Mouse (Mus musculus): ENCODE results near the gene 4930539E08Rik.

The 4930539E08Rik gene

GRCm38 (mm10) chr17:28929369-28929768 lies 14.2 kb upstream of the 4930539E08Rik start:
- no peak for DNase-seq

- DNase-seq: no peak
Observed at GRCm38 (mm10) chr17:28928004-28928403, 12.9 kb upstream of the 4930539E08Rik start.

DNA sequence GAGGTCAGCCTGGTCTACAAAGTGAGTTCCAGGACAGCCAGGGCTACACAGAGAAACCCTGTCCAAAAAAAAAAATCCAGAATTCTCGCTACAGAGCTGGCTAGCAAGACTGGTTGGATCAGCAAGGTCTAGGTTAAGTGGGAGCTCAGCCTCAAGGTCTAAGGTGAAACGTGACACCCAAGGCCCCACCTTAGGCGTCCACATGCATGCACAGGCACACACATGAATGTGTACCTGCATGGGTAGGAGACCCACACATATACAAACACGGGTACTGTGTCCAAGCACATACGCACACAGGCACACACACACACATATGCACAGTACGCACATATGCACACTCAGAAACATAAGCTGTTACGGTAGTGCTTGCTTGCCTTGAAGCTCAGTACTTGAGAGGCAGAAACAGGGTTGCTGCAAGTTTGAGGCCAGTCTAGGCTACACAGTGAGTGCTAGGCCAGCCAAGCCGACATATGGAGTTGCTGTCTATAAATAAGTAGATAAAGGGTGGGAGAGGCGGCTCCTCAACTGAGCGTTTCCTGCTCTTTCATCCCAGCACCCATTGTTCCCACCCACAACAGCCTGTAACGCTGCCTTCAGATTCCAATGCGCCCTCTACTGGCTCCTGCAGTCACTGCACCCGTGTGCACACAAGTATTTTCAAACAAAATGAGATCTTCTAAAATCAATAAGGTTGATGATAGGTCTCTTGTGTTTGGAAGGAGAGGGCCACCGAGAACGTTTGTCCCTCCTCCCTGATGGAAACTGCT lies 11.9 kb upstream of the 4930539E08Rik start:
- DNase-seq: peak; percentile 37 to 64

DNA sequence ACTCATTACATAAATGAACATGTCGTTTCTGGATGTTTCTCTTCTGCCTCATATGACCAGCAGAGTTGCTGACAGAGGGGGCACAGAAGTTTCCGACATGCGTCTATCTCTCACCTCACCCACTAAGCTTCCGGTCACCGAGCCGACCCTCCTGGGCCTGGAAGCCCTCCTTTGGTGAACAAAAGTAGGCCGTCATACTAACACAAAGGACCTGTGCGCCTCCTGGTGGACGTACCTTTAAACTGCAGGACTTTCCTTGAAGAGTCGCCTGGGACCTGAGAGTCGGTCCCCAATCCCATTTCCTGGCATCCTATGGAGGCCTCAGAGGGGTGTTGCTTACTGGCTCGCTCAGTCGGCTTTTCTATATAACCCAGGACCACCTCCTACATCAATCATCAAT lies 11.3 kb upstream of the 4930539E08Rik start:
- DNase-seq: peak; percentile 85 to 91

DNA sequence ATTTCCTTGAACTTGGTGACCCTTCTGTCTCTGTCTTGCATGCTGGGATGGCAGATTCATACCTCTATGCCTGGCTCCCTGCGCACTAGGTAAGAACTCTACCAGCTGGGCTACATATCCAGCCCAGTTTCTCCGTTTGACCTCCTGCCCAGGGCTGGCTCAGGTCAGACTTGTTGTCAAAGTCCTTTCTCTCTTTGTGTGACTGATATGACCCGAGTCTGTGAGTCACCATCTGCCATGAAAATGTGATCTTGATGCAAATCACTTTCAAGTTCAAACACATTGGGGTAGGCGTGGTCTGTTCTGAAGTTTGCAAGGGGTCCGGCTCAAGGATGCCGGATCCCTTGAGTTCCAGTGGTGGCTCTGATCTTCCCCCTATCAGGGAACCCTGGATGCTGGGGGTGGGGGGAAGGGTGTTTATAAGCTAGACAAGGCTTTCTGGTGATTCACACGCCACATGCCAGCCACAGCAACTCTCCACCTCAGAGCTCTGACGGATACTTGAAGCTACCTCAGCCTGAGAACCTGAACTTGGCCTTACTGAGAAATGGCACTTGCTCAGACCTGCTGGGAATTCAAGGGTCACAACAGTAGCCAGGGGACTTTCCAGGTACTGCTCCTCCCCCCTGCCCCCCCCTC lies 10.0 kb upstream of the 4930539E08Rik start:
- DNase-seq: no peak

- DNase-seq: no peak
Observed at GRCm38 (mm10) chr17:28922096-28922495, 7.0 kb upstream of the 4930539E08Rik start.

GRCm38 (mm10) chr17:28921086-28921485 lies 6.0 kb upstream of the 4930539E08Rik start:
- DNase-seq: no peak

DNA sequence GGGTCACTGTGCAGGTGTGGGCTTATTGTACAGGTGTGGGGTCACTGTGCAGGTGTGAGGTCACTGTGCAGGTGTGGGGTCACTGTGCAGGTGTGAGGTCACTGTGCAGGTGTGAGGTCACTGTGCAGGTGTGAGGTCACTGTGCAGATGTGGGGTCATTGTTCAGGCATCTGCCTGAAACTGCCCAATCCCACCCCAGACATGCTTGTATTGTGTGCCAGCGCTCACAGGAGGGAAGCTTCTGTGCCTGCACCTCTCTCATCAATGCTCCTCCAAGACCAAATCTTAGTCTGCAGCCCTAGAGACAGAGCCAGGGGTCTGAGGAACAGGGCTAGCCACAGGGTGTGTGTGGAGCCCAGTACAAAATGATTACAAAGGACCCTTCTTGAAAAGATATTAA lies 1.4 kb upstream of the 4930539E08Rik start:
- DNase-seq: no peak

DNA sequence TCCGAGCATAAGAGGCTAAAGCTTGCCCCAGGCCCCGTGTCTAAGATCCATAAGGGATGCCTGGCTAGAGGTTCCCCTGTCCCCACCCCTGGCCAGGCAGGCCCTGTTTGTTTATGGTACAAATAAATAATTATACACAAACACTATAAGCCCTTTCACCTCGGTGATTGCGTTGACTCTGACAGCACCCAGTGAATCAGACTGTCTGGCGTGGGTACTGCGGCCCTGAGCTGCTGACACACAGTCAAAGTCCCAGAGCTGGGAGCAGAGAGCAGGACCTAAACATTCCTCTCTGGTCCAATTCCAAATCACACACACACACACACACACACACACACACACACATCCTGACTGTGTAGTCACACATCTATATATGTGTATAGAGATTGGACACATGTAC lies 1.2 kb downstream of the 4930539E08Rik start:
- DNase-seq: no peak

DNA sequence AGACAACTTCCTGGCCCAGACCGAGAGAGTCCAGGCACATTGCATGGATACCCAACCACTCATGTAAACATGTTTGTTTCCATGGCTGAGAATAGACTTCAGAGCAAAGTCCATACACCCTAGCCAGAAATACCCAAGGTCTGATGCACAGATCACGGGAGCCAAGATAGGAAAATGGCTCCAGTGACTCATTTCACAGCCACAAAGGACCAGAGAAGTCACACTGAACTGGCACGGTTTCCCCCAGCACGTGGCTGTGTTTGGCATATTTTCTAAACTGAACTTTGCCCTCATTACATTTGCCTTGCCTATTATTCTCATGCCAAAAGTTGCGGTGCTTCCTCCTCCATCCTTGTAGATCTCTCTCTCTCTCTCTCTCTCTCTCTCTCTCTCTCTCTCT lies 1.9 kb downstream of the 4930539E08Rik start:
- no peak for DNase-seq

DNA sequence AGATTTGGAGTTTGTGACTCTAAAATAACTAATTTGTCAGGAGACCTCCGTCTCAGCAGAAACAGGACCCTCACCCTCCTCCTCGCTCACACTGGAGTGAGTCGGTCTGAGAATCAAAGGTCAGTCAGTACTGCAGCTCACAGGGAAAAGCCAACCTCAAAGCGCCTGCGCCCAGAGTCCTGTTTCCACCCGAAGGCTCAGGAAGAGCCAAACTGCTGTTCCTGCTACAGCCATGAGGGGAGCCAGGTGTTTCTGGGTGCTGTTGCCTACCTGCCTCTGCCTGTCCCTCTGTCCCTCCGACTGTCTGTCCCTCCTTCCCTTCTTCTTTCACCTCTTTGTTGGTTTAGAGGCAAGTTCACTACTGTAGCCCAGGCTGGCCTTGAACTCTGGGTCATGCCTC lies 5.0 kb downstream of the 4930539E08Rik start:
- DNase-seq: no peak

DNA sequence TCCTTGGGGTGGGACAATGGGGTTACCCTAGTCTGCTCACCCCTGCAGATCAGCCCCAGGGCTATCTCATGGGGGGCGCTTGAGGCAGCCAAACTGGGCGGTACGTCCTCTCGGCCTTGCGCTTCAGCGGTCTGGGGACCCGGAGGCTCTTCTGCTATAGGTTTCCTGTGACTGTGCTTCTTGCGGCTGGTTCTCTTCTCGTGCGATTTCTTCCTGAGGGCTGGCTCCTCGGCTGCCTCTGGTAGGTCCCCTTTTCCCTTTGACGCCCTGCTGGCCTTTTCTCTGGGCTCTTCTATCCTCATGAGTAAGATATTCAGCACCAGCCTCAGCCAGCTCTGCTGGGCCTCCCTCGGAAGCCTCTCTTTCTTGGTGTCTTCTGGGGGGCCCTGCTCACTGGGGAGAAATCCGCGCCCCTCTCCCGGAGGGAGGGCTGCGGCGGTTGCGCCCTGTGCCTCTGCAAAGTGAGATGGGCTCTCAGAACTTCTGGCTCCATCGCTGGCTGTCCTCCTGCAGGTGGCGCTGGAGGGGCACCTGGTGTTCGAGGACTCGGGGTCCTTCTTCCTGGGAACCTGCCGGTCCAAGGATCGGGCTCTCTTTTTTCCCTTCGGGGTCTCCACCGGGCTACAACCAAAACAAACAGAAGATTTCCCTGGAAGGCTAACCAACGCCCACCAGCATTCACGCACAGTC lies 5.7 kb downstream of the 4930539E08Rik start:
- DNase-seq: peak; percentile 37 to 63

DNA sequence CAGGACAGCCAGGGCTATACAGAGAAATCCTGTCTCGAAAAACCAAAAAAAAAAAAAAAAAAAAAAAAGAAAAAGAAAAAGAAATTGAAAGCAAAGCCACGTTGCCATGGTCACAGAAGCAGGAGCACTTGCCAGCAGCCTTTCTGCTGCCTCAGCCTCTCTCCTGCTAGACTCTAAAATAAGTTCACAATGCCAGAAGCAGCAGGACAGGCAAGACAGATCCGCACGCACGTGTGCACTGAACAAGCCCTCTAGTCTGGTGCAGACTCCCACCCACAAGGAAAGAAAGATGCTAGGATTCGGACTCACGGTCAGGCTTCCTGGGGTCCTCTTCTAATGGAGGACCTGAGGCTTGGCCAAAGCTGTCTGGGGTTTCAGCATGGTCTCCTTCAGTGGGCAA lies 7.2 kb downstream of the 4930539E08Rik start:
- DNase-seq: no peak

- DNase-seq: no peak
Observed at GRCm38 (mm10) chr17:28905377-28905916, 9.7 kb downstream of the 4930539E08Rik start.

- peak; percentile 78 to 84 for DNase-seq
Observed at GRCm38 (mm10) chr17:28904546-28905376, 10.4 kb downstream of the 4930539E08Rik start.

DNA sequence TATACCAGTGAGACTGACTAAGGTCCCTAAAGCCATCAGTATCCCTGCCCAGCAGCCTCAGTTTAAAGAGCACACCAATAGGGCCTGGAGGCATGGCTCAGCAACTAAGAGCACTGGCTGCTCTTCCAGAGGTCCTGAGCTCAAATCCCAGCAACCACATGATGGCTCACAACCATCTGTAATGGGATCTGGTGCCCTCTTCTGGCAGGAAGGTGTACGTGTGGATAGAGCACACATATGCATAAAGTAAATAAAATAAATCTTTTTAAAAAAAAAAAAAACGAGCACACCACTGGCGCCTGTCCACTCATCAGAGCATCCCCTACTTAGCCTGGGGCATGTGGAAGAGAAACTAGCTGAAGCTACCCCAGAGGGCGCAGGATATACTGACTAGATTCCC lies 13.6 kb downstream of the 4930539E08Rik start:
- no peak for DNase-seq

GRCm38 (mm10) chr17:28899427-28899826 lies 15.7 kb downstream of the 4930539E08Rik start:
- DNase-seq: peak; percentile 76 to 84

DNA sequence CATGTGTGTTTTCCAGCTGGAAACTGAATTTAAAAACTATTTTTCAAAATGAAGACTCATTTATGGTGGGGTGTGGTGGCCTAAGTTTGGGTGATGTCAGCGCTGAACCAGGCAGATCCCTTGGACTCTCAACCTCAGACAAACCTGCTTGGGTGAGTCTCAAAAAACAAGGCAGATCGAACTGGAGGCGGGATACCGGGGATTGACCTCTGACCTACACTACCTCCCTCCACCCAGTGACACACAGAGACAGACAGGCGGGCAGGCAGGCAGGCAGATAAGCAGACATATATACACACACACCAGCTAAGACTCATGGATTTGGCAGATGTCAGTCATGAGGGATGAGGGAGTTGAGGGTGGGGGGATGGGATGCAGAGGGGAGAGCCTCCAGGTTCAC lies 16.9 kb downstream of the 4930539E08Rik start:
- no peak for DNase-seq

GRCm38 (mm10) chr17:28897817-28898216 lies 17.3 kb downstream of the 4930539E08Rik start:
- DNase-seq: no peak

DNA sequence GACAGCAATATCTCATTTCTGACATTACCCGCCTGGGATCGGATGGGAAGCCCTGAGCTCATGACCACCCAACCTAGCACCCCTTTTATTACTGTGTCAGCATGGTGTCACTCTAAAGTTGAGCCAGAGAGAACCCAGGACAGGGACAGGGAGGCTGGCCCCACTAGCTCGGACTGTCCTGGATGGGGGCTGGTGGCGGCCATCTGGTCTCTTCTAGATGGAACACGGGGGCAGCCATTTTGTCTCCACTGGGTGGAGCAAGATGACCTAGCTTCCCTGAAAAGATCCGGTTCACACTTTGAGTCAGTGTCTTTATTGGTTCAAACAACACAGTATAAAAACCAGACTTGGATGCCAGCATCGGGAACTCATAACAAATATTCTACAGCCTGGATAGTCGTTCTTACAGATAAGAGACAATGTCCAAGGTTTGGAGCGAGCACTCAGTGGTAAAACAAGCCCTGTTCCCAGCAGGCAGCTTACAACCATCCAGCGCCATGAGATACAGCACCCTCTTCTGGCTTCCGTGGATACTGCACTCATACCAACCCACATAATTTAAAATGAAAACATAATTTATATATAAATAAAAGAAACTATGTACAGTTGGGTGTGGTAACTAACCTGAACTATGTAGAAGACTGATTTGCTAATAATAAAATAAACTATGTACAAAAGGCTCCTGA lies 18.9 kb downstream of the 4930539E08Rik start:
- no peak for DNase-seq

GRCm38 (mm10) chr17:28895217-28895875 lies 19.8 kb downstream of the 4930539E08Rik start:
- DNase-seq: no peak

All from cerebellum, postnatal 25 days (tissue).